Mouse (Mus musculus) ES-Bruce4 (cell line): ENCODE measurements at regions not wholly inside any gene's neighbourhood (a gene's known extent, or its start where the extent isn't known, plus 50 kb on each side); places are given as distances from the start of the nearest gene placed in this dataset.

Source experiments
- H3K27ac ChIP-seq: 2 replicates; pipeline ENCODE4 v1.5.1; 2012; ENCODE audit warnings: low read length, inconsistent platforms; ENCODE audit not compliant: insufficient read depth
- H3K27me3 ChIP-seq: 2 replicates; pipeline ENCODE4 v1.6.1; 2012; ENCODE audit warnings: mild to moderate bottlenecking, low read length, inconsistent platforms; ENCODE audit not compliant: control insufficient read depth, poor library complexity, insufficient read depth, severe bottlenecking
- H3K36me3 ChIP-seq: 2 replicates; pipeline ENCODE4 v1.6.1; 2012; ENCODE audit warnings: inconsistent platforms, mild to moderate bottlenecking, low read length, moderate library complexity; ENCODE audit not compliant: control insufficient read depth, poor library complexity, insufficient read depth, severe bottlenecking
- H3K4me1 ChIP-seq: one replicate; pipeline ENCODE4 v1.8.1; 2011; ENCODE audit warnings: low read length; ENCODE audit not compliant: control insufficient read depth, insufficient read depth
- H3K4me3 ChIP-seq: 2 replicates; pipeline ENCODE4 v1.5.1; 2011; ENCODE audit warnings: low read depth, mild to moderate bottlenecking, low read length
- H3K9ac ChIP-seq: 2 replicates; pipeline ENCODE4 v1.6.1; 2012; ENCODE audit warnings: low read depth, mild to moderate bottlenecking, inconsistent platforms; ENCODE audit not compliant: poor library complexity, severe bottlenecking
- H3K9me3 ChIP-seq: replicated peaks from 2 replicates; pipeline ENCODE4 v1.6.1; 2012; ENCODE audit warnings: mild to moderate bottlenecking, low read length, inconsistent platforms; ENCODE audit not compliant: control insufficient read depth, poor library complexity, insufficient read depth, severe bottlenecking
- CTCF ChIP-seq: IDR thresholded peaks from one replicate; pipeline ENCODE4 v1.8.1; 2011; ENCODE audit warnings: low read depth, low read length
- EP300 ChIP-seq: IDR thresholded peaks from 2 replicates; pipeline ENCODE4 v1.6.1; 2011; ENCODE audit warnings: low read depth, low read length; ENCODE audit not compliant: insufficient read depth
- POLR2A ChIP-seq: IDR thresholded peaks from one replicate; pipeline ENCODE4 v1.8.1; 2011; ENCODE audit warnings: low read length; ENCODE audit not compliant: insufficient read depth

GRCm38 (mm10) chr13:43724161-43724560 lies 60.4 kb upstream of the Cd83 start:
- H3K4me3 ChIP-seq: no peak overlapping the region
- no peaks in the 10 kb centered on the region for H3K9me3 ChIP-seq
- no peak overlapping the region for H3K27ac ChIP-seq
- H3K27me3 ChIP-seq: no peaks in the 10 kb centered on the region
- H3K4me1 ChIP-seq: no peaks in the 10 kb centered on the region
- H3K36me3 ChIP-seq: no peaks in the 10 kb centered on the region
- H3K9ac ChIP-seq: no peak overlapping the region
- TF ChIP-seq CTCF (no peak), EP300 (no peak), POLR2A (no peak)

- no peak overlapping the region for H3K4me3 ChIP-seq
- TF ChIP-seq EP300 (0 out of 2 replicates have a peak, but pooled peaks have one; percentile 30), CTCF (peak; percentile 86), POLR2A (no peak)
- no peaks in the 10 kb centered on the region for H3K9me3 ChIP-seq
- H3K4me1 ChIP-seq: no peaks in the 10 kb centered on the region
- no peaks in the 10 kb centered on the region for H3K36me3 ChIP-seq
- no peaks in the 10 kb centered on the region for H3K27me3 ChIP-seq
- no peak overlapping the region for H3K27ac ChIP-seq
- H3K9ac ChIP-seq: no peak overlapping the region
Measured at GRCm38 (mm10) chr13:43725698-43726097, 58.9 kb upstream of the Cd83 start.

- no peak overlapping the region for H3K4me3 ChIP-seq
- no peaks in the 10 kb centered on the region for H3K9me3 ChIP-seq
- H3K9ac ChIP-seq: no peak overlapping the region
- H3K36me3 ChIP-seq: no peaks in the 10 kb centered on the region
- H3K27ac ChIP-seq: no peak overlapping the region
- no peaks in the 10 kb centered on the region for H3K27me3 ChIP-seq
- no peak for TF ChIP-seq EP300
- TF ChIP-seq POLR2A: no peak
- TF ChIP-seq CTCF: no peak
- H3K4me1 ChIP-seq: no peaks in the 10 kb centered on the region
Measured at GRCm38 (mm10) chr13:43726895-43727341, 57.7 kb upstream of the Cd83 start.

GRCm38 (mm10) chr13:43729617-43730016 lies 55.0 kb upstream of the Cd83 start:
- H3K9ac ChIP-seq: no peak overlapping the region

GRCm38 (mm10) chr13:43733061-43733460 lies 51.5 kb upstream of the Cd83 start:
- no peaks in the 10 kb centered on the region for H3K4me1 ChIP-seq
- no peaks in the 10 kb centered on the region for H3K27me3 ChIP-seq
- no peak overlapping the region for H3K4me3 ChIP-seq
- H3K9me3 ChIP-seq: no peaks in the 10 kb centered on the region
- TF ChIP-seq CTCF (no peak), EP300 (no peak), POLR2A (no peak)
- no peak overlapping the region for H3K9ac ChIP-seq
- no peaks in the 10 kb centered on the region for H3K36me3 ChIP-seq
- no peak overlapping the region for H3K27ac ChIP-seq

More at GRCm38 (mm10) chr13:43729617-43730016, 55.0 kb upstream of the Cd83 start:
- no peak for TF ChIP-seq EP300
- no peak for TF ChIP-seq CTCF
- no peak overlapping the region for H3K4me3 ChIP-seq
- no peaks in the 10 kb centered on the region for H3K9me3 ChIP-seq
- no peaks in the 10 kb centered on the region for H3K36me3 ChIP-seq
- H3K4me1 ChIP-seq: no peaks in the 10 kb centered on the region
- H3K27me3 ChIP-seq: no peaks in the 10 kb centered on the region
- H3K27ac ChIP-seq: no peak overlapping the region

GRCm38 (mm10) chr13:43734641-43735040 lies 49.9 kb upstream of the Cd83 start:
- H3K36me3 ChIP-seq: no peaks in the 10 kb centered on the region
- no peak for TF ChIP-seq POLR2A
- no peak overlapping the region for H3K4me3 ChIP-seq
- no peaks in the 10 kb centered on the region for H3K9me3 ChIP-seq
- no peaks in the 10 kb centered on the region for H3K4me1 ChIP-seq
- no peaks in the 10 kb centered on the region for H3K27me3 ChIP-seq
- H3K9ac ChIP-seq: no peak overlapping the region
- no peak overlapping the region for H3K27ac ChIP-seq
